Mouse (Mus musculus) forebrain, postnatal 0 days (tissue): ENCODE measurements at regions not wholly inside any gene's neighbourhood (a gene's known extent, or its start where the extent isn't known, plus 50 kb on each side); places are given as distances from the start of the nearest gene placed in this dataset.
"Not testable (repeated sequence)": the region's sequence is repeated elsewhere in the genome, so short reads cannot be mapped to it uniquely, and the experiment has no call there.

Experiments used
- ATAC-seq: fragments of 200-750 bp; cut with Nextera tagmentation; 2 replicates; pipeline ENCODE4 v1.8.0; 2017; ENCODE audit warnings: mild to moderate bottlenecking, moderate library complexity
- DNase-seq: peaks from one replicate; pipeline ENCODE4 v3.0.0-alpha.2; 2015
- H3K27ac ChIP-seq: fragments of 300-500 bp; sonication (generic); 2 replicates; pipeline ENCODE4 v1.5.1; 2014; ENCODE audit warnings: low read depth, mild to moderate bottlenecking, antibody characterized with exemption, low read length, moderate library complexity, mixed read lengths
- H3K27me3 ChIP-seq: fragments of 300-500 bp; sonication (generic); 2 replicates; pipeline ENCODE4 v1.6.1; 2014; ENCODE audit warnings: mild to moderate bottlenecking, low read length, mixed read lengths; ENCODE audit not compliant: insufficient read depth
- H3K36me3 ChIP-seq: fragments of 300-500 bp; sonication (generic); 2 replicates; pipeline ENCODE4 v1.6.1; 2014; ENCODE audit warnings: mild to moderate bottlenecking, moderate library complexity; ENCODE audit not compliant: insufficient read depth
- H3K4me1 ChIP-seq: fragments of 300-500 bp; sonication (generic); 2 replicates; pipeline ENCODE4 v1.6.1; 2014; ENCODE audit warnings: antibody characterized with exemption; ENCODE audit not compliant: insufficient read depth
- H3K4me2 ChIP-seq: fragments of 300-500 bp; sonication (generic); 2 replicates; pipeline ENCODE4 v1.6.1; 2014; ENCODE audit warnings: low read depth, mild to moderate bottlenecking, moderate library complexity
- H3K4me3 ChIP-seq: fragments of 300-500 bp; sonication (generic); 2 replicates; pipeline ENCODE4 v1.5.1; 2014; ENCODE audit warnings: low read depth, low read length, mixed read lengths
- H3K9ac ChIP-seq: fragments of 300-500 bp; sonication (generic); 2 replicates; pipeline ENCODE4 v1.6.1; 2014; ENCODE audit warnings: mild to moderate bottlenecking
- H3K9me3 ChIP-seq: fragments of 300-500 bp; sonication (generic); 2 replicates; pipeline ENCODE4 v1.6.1; 2016; ENCODE audit warnings: low read length
- CTCF ChIP-seq: sonication (generic); IDR thresholded peaks from 2 replicates; pipeline ENCODE4 v1.5.1; 2016; ENCODE audit warnings: antibody characterized with exemption, control low read depth, low read depth
- WGBS: fragments of 180-500 bp; shearing (Covaris S2); extraction: QIAGEN DNeasy Blood & Tissue Kit; methylation state at CpG from one replicate; pipeline ENCODE4 v1.1.7; 2014; 5-methylcytosine and 5-hydroxymethylcytosine counted together

DNA sequence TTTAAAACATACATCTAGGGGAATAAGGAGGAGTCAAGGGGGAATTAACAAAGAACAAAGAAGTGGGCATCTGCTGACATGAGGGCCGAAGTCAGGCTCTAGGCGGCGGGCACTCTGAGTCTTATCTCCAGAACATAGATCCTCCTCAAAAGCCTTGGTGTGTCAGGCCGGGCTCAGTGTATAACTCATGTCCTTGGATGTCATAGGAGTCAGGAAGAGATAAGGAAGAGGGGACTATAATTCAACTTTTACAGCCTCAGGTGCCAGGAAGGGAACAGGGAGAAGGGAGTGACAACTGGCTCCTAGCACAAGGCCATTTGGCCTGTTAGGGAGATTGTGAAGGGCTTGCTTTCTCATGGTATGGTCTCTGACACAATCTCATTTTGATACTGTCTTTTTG is 185.9 kb upstream of the Ube2e2 start:
- not testable (repeated sequence) for H3K9ac ChIP-seq, DNase-seq, H3K27me3 ChIP-seq, H3K36me3 ChIP-seq, H3K4me2 ChIP-seq, ATAC-seq, H3K4me3 ChIP-seq, H3K4me1 ChIP-seq, H3K27ac ChIP-seq, H3K9me3 ChIP-seq
- WGBS = 95% methylated on average over 4 of the region's 4 CpGs

DNA sequence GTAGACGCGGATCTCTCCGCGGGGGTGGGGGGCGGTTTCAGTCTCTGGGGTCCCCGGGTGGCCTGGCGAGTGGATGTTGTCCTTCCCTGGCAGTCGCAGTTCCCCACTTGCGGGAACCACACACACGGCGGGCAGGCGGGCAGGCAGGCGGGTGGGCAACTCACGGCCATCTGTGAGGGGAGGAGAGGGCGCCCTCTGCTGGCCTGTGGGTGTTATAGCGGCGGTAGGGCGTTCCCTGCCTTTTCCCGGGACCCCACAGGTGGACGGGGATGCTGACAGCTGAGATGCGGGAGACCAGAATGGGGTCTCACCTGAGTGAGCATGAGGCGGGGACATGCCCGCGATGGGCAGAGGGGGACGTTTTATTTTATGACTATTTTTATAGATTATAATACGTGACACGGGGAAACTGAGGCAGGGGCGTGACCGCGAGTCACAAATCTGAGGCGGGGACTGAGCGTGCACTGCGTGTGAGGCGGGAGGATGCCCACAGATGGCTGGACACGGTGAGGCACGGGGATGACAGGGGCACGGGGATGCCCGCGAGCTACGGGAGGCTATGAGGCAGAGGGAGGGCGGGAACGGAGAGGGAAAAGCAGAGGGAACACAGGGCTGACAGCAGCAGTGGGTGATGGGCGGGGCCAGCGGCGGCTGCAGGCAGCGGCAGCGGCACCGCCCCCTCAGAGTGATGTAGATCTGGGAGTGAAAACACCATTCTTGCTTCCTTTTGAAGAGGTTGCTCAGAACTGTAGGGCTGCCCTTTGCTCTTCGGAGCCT is 148.1 kb upstream of the Ube2e2 start:
- 2% methylated on average over 49 of the region's 49 CpGs for WGBS
- Histone ChIP-seq H3K4me1 (no peaks in the 10 kb centered on the region), H3K4me2 (peak overlapping the region; percentile 93), H3K9ac (peak overlapping the region; percentile 66), H3K27ac (0 out of 2 replicates have a peak overlapping the region, but pooled peaks have one; percentile 16), H3K9me3 (no peaks in the 10 kb centered on the region; the same call in 1 of the 2 replicates), H3K36me3 (no peaks in the 10 kb centered on the region), H3K4me3 (peak overlapping the region; percentile 49), H3K27me3 (no peaks in the 10 kb centered on the region)
- peak; percentile 90 for ATAC-seq
- DNase-seq = peak; percentile 78
- TF ChIP-seq CTCF = peak; percentile 96

- H3K36me3 ChIP-seq = no peaks in the 10 kb centered on the region
- H3K4me2 ChIP-seq = no peak overlapping the region
- ATAC-seq (no peak), DNase-seq (no peak)
- no peak for TF ChIP-seq CTCF
- H3K9ac ChIP-seq = no peak overlapping the region
- no peaks in the 10 kb centered on the region for H3K4me1 ChIP-seq
- H3K9me3 ChIP-seq = no peaks in the 10 kb centered on the region
- H3K27me3 ChIP-seq = no peaks in the 10 kb centered on the region
- 36% methylated on average over 2 of the region's 2 CpGs for WGBS
- H3K4me3 ChIP-seq = no peak overlapping the region
- no peak overlapping the region for H3K27ac ChIP-seq
These were observed 126.0 kb upstream of the Ube2e2 start for GRCm38 (mm10) chr14:19020102-19020501.

DNA sequence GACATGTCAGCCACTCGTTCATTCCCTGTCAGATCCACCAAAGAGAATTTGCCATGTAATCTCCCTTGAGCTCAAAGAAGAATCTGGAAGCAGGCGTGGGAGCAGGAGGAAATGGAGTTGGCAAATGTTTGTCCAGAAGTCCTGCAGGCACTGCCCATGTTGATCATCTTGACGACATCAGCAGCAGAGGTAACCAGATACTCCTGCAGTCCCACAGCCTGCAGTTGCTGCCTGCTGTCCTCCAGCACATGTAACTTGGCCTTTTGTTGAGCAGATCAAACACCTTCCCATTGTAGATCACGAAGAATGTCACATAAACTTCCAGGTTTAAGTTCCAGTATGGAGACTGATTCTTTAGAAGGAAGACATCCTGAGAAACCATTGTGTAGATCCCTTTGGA is 121.3 kb upstream of the Ube2e2 start:
- Histone ChIP-seq H3K4me1 (no peaks in the 10 kb centered on the region), H3K4me3 (no peak overlapping the region), H3K9me3 (no peaks in the 10 kb centered on the region), H3K4me2 (no peak overlapping the region), H3K27ac (no peak overlapping the region), H3K36me3 (no peaks in the 10 kb centered on the region), H3K27me3 (no peaks in the 10 kb centered on the region), H3K9ac (no peak overlapping the region)
- ATAC-seq (no peak), DNase-seq (no peak)
- TF ChIP-seq CTCF = no peak
- 74% methylated on average over 4 of the region's 4 CpGs for WGBS

DNA sequence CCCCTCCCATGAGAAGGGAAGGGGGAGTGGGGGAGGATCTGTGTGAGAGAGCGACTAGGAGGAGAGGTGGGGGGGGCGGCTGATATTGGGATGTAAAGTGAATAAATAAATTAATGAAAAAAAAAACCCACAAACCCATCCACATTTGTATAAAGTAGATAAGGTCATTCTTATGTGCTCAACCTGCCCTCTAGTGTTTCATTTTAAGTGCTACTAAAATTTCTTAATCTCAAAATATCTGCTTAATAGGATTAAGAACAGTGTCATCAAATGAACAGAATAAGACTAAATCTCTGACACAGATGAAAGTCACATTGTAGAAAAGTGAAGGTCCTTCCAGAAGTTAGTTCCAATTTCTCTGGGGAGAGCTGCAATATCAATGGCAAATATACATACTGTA is 119.5 kb upstream of the Ube2e2 start:
- DNase-seq, H3K27me3 ChIP-seq, H3K4me2 ChIP-seq, H3K4me3 ChIP-seq, ATAC-seq, H3K4me1 ChIP-seq, H3K9me3 ChIP-seq, H3K27ac ChIP-seq, H3K36me3 ChIP-seq, H3K9ac ChIP-seq: not testable (repeated sequence)
- peak; percentile 32 for TF ChIP-seq CTCF
- 89% methylated on average over 2 of the region's 2 CpGs for WGBS

- whole genome bisulfite sequencing = 87% methylated on average over 3 of the region's 3 CpGs
These were observed 89.8 kb upstream of the Ube2e2 start for GRCm38 (mm10) chr14:18983901-18984300.

GRCm38 (mm10) chr14:18963864-18964263 is 69.8 kb upstream of the Ube2e2 start:
- Histone ChIP-seq H3K9me3 (no peaks in the 10 kb centered on the region), H3K36me3 (no peaks in the 10 kb centered on the region), H3K27ac (no peak overlapping the region), H3K4me2 (no peak overlapping the region), H3K4me1 (no peaks in the 10 kb centered on the region), H3K9ac (no peak overlapping the region), H3K27me3 (no peaks in the 10 kb centered on the region), H3K4me3 (no peak overlapping the region)
- ATAC-seq = no peak
- 86% methylated on average over 1 of the region's 1 CpGs for WGBS
- no peak for DNase-seq
- TF ChIP-seq CTCF = no peak

More at GRCm38 (mm10) chr14:18983901-18984300, 89.8 kb upstream of the Ube2e2 start:
- Histone ChIP-seq H3K9me3 (no peaks in the 10 kb centered on the region), H3K36me3 (no peaks in the 10 kb centered on the region), H3K4me3 (no peak overlapping the region), H3K4me2 (no peak overlapping the region), H3K4me1 (no peaks in the 10 kb centered on the region), H3K27ac (no peak overlapping the region), H3K27me3 (no peaks in the 10 kb centered on the region), H3K9ac (no peak overlapping the region)
- ATAC-seq = peak; percentile 85
- DNase-seq = peak; percentile 61
- no peak for TF ChIP-seq CTCF
